Mouse (Mus musculus) midbrain, embryonic 14.5 days (tissue): ENCODE results near the gene Gm10197. TPM values are rescaled to one million over a fixed set of nuclear protein-coding genes. Genes with fewer than 3 reads are reported as not detected.
"Not testable (repeated sequence)": the region's sequence is repeated elsewhere in the genome, so short reads cannot be mapped to it uniquely, and the experiment has no call there.

Experiments
- ATAC-seq: fragments of 200-750 bp; cut with Nextera tagmentation; 2 replicates; pipeline ENCODE4 v1.8.0; 2017; ENCODE audit warnings: moderate number of reproducible peaks, moderate library complexity; ENCODE audit not compliant: low FRiP score, low TSS enrichment
- DNase-seq: peaks from one replicate; pipeline ENCODE4 v3.0.0-alpha.2; 2015
- H3K27ac ChIP-seq: fragments of 300-500 bp; sonication (generic); replicated peaks from 2 replicates; pipeline ENCODE4 v1.5.1; 2014; ENCODE audit warnings: mild to moderate bottlenecking, low read depth, low read length, moderate library complexity
- H3K27me3 ChIP-seq: fragments of 300-500 bp; sonication (generic); 2 replicates; pipeline ENCODE4 v1.6.1; 2014; ENCODE audit warnings: low read length, control low read depth, mixed read lengths; ENCODE audit not compliant: control insufficient read depth, insufficient read depth
- H3K36me3 ChIP-seq: fragments of 300-500 bp; sonication (generic); 2 replicates; pipeline ENCODE4 v1.6.1; 2014; ENCODE audit warnings: low read length, control low read depth; ENCODE audit not compliant: control insufficient read depth, insufficient read depth
- H3K4me1 ChIP-seq: fragments of 300-500 bp; sonication (generic); 2 replicates; pipeline ENCODE4 v1.6.1; 2014; ENCODE audit warnings: mild to moderate bottlenecking, antibody characterized with exemption, low read length, control low read depth; ENCODE audit not compliant: control insufficient read depth, insufficient read depth
- H3K4me2 ChIP-seq: fragments of 300-500 bp; sonication (generic); 2 replicates; pipeline ENCODE4 v1.6.1; 2014; ENCODE audit warnings: mild to moderate bottlenecking, low read length, moderate library complexity
- H3K4me3 ChIP-seq: fragments of 300-500 bp; sonication (generic); replicated peaks from 2 replicates; pipeline ENCODE4 v1.5.1; 2014; ENCODE audit warnings: low read depth, low read length
- H3K9ac ChIP-seq: fragments of 300-500 bp; sonication (generic); replicated peaks from 2 replicates; pipeline ENCODE4 v1.6.1; 2014; ENCODE audit warnings: mild to moderate bottlenecking, low read length, moderate library complexity
- H3K9me3 ChIP-seq: fragments of 300-500 bp; sonication (generic); 2 replicates; pipeline ENCODE4 v1.6.1; 2016; ENCODE audit warnings: low read length, control low read depth, mixed read lengths; ENCODE audit not compliant: control insufficient read depth
- WGBS: fragments of 180-500 bp; shearing (Covaris S2); extraction: QIAGEN DNeasy Blood & Tissue Kit; methylation state at CpG from one replicate; pipeline ENCODE4 v1.1.7; 2014; 5-methylcytosine and 5-hydroxymethylcytosine counted together
- polyA plus RNA-seq: library from polyadenylated mRNA; unstranded; fragments of >200 nt; fragmentation: Nextera tagmentation; extraction: Ambion mirVana; gene quantifications from 2 replicates; pipeline ENCODE4 v1.2.1, GENCODE M21; 2014

Gm10197 gene
- polyA plus RNA-seq, 1 experiment from 2014 or later = 4.4 TPM

- Histone ChIP-seq H3K4me3 (no peak overlapping the region), H3K27me3 (no peaks in the 10 kb centered on the region), H3K27ac (no peak overlapping the region), H3K36me3 (no peaks in the 10 kb centered on the region), H3K4me1 (no peaks in the 10 kb centered on the region), H3K9me3 (no peaks in the 10 kb centered on the region), H3K4me2 (no peak overlapping the region), H3K9ac (no peak overlapping the region)
- WGBS = 89% methylated on average over 12 of the region's 12 CpGs
- ATAC-seq = no peak
- DNase-seq = no peak
These were observed 26.1 kb upstream of the Gm10197 start for GRCm38 (mm10) chr19:53397451-53398233.

GRCm38 (mm10) chr19:53395805-53396204 lies 24.2 kb upstream of the Gm10197 start:
- not testable (repeated sequence) for H3K9ac ChIP-seq, H3K36me3 ChIP-seq, H3K4me2 ChIP-seq, H3K4me1 ChIP-seq, H3K9me3 ChIP-seq, ATAC-seq, DNase-seq, H3K27ac ChIP-seq, H3K27me3 ChIP-seq, H3K4me3 ChIP-seq
- WGBS = 38% methylated on average over 5 of the region's 5 CpGs

- not testable (repeated sequence) for H3K4me1 ChIP-seq, H3K4me3 ChIP-seq, ATAC-seq, H3K27ac ChIP-seq, H3K36me3 ChIP-seq, H3K27me3 ChIP-seq, H3K4me2 ChIP-seq, H3K9ac ChIP-seq, H3K9me3 ChIP-seq, DNase-seq
- WGBS = 65% methylated on average over 3 of the region's 3 CpGs
These were observed 23.4 kb upstream of the Gm10197 start for GRCm38 (mm10) chr19:53394956-53395355.

GRCm38 (mm10) chr19:53394552-53394951 lies 23.0 kb upstream of the Gm10197 start:
- ATAC-seq (no peak), DNase-seq (peak; percentile 87)
- Histone ChIP-seq H3K4me1 (0 out of 2 replicates have a peak, but pooled peaks cover 8% of the 10 kb centered on the region), H3K9ac (no peak overlapping the region), H3K4me3 (no peak overlapping the region), H3K9me3 (no peaks in the 10 kb centered on the region), H3K27ac (no peak overlapping the region), H3K4me2 (no peak overlapping the region), H3K36me3 (no peaks in the 10 kb centered on the region), H3K27me3 (no peaks in the 10 kb centered on the region)
- 15% methylated on average over 7 of the region's 7 CpGs for WGBS

GRCm38 (mm10) chr19:53393646-53394045 lies 22.1 kb upstream of the Gm10197 start:
- DNase-seq (no peak), ATAC-seq (no peak)
- Histone ChIP-seq H3K9me3 (no peaks in the 10 kb centered on the region), H3K9ac (no peak overlapping the region), H3K4me3 (no peak overlapping the region), H3K4me2 (no peak overlapping the region), H3K27me3 (no peaks in the 10 kb centered on the region), H3K4me1 (peaks cover 15% of the 10 kb centered on the region), H3K27ac (no peak overlapping the region), H3K36me3 (peaks cover 5% of the 10 kb centered on the region)

- Histone ChIP-seq H3K27ac (no peak overlapping the region), H3K36me3 (peaks cover 12% of the 10 kb centered on the region), H3K4me1 (peaks cover 15% of the 10 kb centered on the region), H3K9me3 (no peaks in the 10 kb centered on the region), H3K9ac (no peak overlapping the region), H3K4me2 (no peak overlapping the region), H3K4me3 (no peak overlapping the region), H3K27me3 (no peaks in the 10 kb centered on the region)
- 44% methylated on average over 8 of the region's 8 CpGs for WGBS
- DNase-seq (no peak), ATAC-seq (no peak)
These were observed 21.3 kb upstream of the Gm10197 start for GRCm38 (mm10) chr19:53392781-53393343.

GRCm38 (mm10) chr19:53391787-53392186 lies 20.2 kb upstream of the Gm10197 start:
- no peak for ATAC-seq
- Histone ChIP-seq H3K36me3 (peaks cover 23% of the 10 kb centered on the region), H3K27me3 (no peaks in the 10 kb centered on the region), H3K4me2 (peak overlapping the region; percentile 89), H3K9ac (peak overlapping the region; percentile 64; the same call in 1 of the 2 replicates), H3K27ac (no peak overlapping the region), H3K4me3 (peak overlapping the region; percentile 98; the same call in 1 of the 2 replicates), H3K9me3 (no peaks in the 10 kb centered on the region), H3K4me1 (peaks cover 15% of the 10 kb centered on the region)
- DNase-seq = no peak
- 86% methylated on average over 5 of the region's 5 CpGs for WGBS

GRCm38 (mm10) chr19:53391386-53391785 lies 19.8 kb upstream of the Gm10197 start:
- no peak overlapping the region for H3K27ac ChIP-seq

More at GRCm38 (mm10) chr19:53391386-53391785, 19.8 kb upstream of the Gm10197 start:
- ATAC-seq (no peak), DNase-seq (no peak)
- Histone ChIP-seq H3K9me3 (no peaks in the 10 kb centered on the region), H3K4me2 (peak overlapping the region; percentile 89), H3K4me3 (peak overlapping the region; percentile 98), H3K36me3 (peaks cover 26% of the 10 kb centered on the region), H3K27me3 (no peaks in the 10 kb centered on the region), H3K4me1 (peaks cover 15% of the 10 kb centered on the region), H3K9ac (peak overlapping the region; percentile 64)
- 45% methylated on average over 8 of the region's 8 CpGs for whole genome bisulfite sequencing
